Mouse (Mus musculus) forebrain, embryonic 10.5 days (tissue): ENCODE data around the gene Slco3a1. TPM values are rescaled to one million over a fixed set of nuclear protein-coding genes. Genes with fewer than 3 reads are reported as not detected.
A peak's percentile ranks its signal among the peaks of the same experiment; 100 is the strongest.

Source experiments
- DNase-seq: peaks from one replicate; pipeline ENCODE4 v3.0.0-alpha.2; 2017; ENCODE audit warnings: low spot score; ENCODE audit errors: extremely low spot score
- H3K27ac ChIP-seq: fragments of 300-500 bp; sonication (generic); 2 replicates; pipeline ENCODE4 v1.5.1; 2016; ENCODE audit warnings: mild to moderate bottlenecking
- H3K27me3 ChIP-seq: fragments of 300-500 bp; sonication (generic); 2 replicates; pipeline ENCODE4 v1.6.1; 2016; ENCODE audit warnings: mild to moderate bottlenecking; ENCODE audit not compliant: poor library complexity, severe bottlenecking
- H3K36me3 ChIP-seq: fragments of 300-500 bp; sonication (generic); replicated peaks from 2 replicates; pipeline ENCODE4 v1.6.1; 2016; ENCODE audit warnings: mild to moderate bottlenecking, moderate library complexity
- H3K4me1 ChIP-seq: fragments of 300-500 bp; sonication (generic); 2 replicates; pipeline ENCODE4 v1.6.1; 2016
- H3K4me3 ChIP-seq: fragments of 300-500 bp; sonication (generic); 2 replicates; pipeline ENCODE4 v1.5.1; 2016; ENCODE audit warnings: mild to moderate bottlenecking, moderate library complexity
- H3K9me3 ChIP-seq: fragments of 300-500 bp; sonication (generic); 2 replicates; pipeline ENCODE4 v1.6.1; 2016; ENCODE audit warnings: mild to moderate bottlenecking, moderate library complexity
- WGBS: fragments of 180-500 bp; shearing (Covaris S2); methylation state at CpG from one replicate; pipeline ENCODE4 v1.1.7; 2016; 5-methylcytosine and 5-hydroxymethylcytosine counted together
- microRNA-seq: library from miRNA; unstranded; fragments of <30 nt; microRNA quantifications from one replicate; pipeline ENCODE4, GENCODE M21; 2017
- polyA plus RNA-seq: library from polyadenylated mRNA; unstranded; fragments of >200 nt; fragmentation: Nextera tagmentation; extraction: Ambion mirVana; gene quantifications from 2 replicates; pipeline ENCODE4 v1.2.1, GENCODE M21; 2016

Slco3a1 gene
- polyA plus RNA-seq, 1 experiment from 2014 or later: 4.9 TPM

- peaks cover 34% of the 10 kb centered on the region for H3K4me1 ChIP-seq
- no peak for DNase-seq
- H3K9me3 ChIP-seq: peaks cover 3% of the 10 kb centered on the region; the same call in 1 of the 2 replicates
- no peak overlapping the region for H3K4me3 ChIP-seq
- no peaks in the 10 kb centered on the region for H3K36me3 ChIP-seq
- no peaks in the 10 kb centered on the region for H3K27me3 ChIP-seq
- 88% methylated on average over 3 of the region's 3 CpGs for WGBS
- peak overlapping the region; percentile 53; the same call in 1 of the 2 replicates for H3K27ac ChIP-seq
Measured at GRCm38 (mm10) chr7:74241236-74241635, 313.3 kb downstream of the Slco3a1 start.

- H3K4me1 ChIP-seq: peaks cover 34% of the 10 kb centered on the region
- H3K36me3 ChIP-seq: no peaks in the 10 kb centered on the region
- 57% methylated on average over 4 of the region's 4 CpGs for WGBS
- peak overlapping the region; percentile 53; the same call in 1 of the 2 replicates for H3K27ac ChIP-seq
- no peak for DNase-seq
- H3K4me3 ChIP-seq: no peak overlapping the region
- H3K27me3 ChIP-seq: no peaks in the 10 kb centered on the region
- peaks cover 3% of the 10 kb centered on the region; the same call in 1 of the 2 replicates for H3K9me3 ChIP-seq
Measured at GRCm38 (mm10) chr7:74240459-74241172, 314.0 kb downstream of the Slco3a1 start.

Small RNA genes within 50 kb of the gene (microRNA-seq; reads per million reads assigned to microRNA genes)
- not detected for gene Gm27459
